Mouse (Mus musculus) spleen, adult 12 weeks (tissue): ENCODE results near the gene Xrcc5.
A peak's percentile ranks its signal among the peaks of the same experiment; 100 is the strongest.

Source experiments
- DNase-seq: peaks from one replicate; pipeline ENCODE4 v3.0.0; 2022; ENCODE audit warnings: low spot score

Gene Xrcc5

DNA sequence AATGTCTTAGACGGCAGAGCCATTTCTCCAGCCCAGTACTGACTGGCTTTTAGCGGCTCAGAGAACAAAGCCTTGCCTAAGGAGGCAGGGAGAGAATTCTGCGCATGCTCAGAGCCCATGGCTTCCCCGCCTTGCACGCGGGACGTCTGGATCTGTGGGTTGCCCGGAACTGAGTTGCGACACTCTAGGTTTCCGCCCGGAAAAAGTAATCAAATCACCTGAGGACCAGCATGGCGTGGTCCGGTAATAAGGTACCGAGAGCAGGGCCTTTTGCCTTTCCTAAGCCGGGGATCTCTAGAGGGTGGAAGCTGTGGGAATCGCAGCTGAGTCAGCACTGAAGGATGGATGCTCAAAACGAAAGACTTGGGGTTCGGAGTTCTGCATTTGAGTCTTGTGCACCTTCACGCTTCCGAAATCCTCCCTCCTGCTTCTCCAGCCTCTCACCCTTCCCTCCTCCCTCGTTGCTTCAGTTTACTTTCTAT lies at the start of gene Xrcc5:
Xrcc5 (plus strand) TSS at position 105 of the 482 bp plus-strand sequence.
- peak; percentile 75 for DNase-seq

GRCm38 (mm10) chr1:72263099-72263498 lies 44.1 kb upstream of the Xrcc5 start:
- DNase-seq: no peak

DNA sequence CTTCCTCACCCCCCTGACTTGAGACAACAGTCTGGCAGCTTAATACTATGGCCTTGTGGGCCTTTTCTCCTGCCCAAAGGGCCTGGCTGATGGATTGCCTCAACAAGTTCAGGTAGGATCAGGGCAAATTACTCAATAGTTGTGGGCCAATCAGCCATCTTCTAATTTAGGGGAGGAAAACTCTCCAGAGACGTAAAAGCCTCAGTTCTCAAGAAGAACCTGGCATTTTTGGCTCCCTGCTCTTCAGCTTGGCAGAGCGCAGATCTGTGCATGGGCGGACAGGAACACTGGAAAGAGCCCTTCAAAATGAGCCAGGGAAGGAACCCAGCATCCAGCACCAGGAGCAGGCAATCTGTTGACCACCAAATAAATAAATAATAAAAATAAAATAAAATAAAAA lies 29.1 kb upstream of the Xrcc5 start:
- DNase-seq: no peak

GRCm38 (mm10) chr1:72282604-72283003 lies 24.6 kb upstream of the Xrcc5 start:
- DNase-seq: no peak

- peak; percentile 87 for DNase-seq
Measured at GRCm38 (mm10) chr1:72283992-72284485, 23.2 kb upstream of the Xrcc5 start, which contains the start of the genes Pecr and Tmem169. Gene Pecr (minus strand): TSS chr1:72284314. Gene Tmem169 (plus strand): TSS chr1:72284369.

- no peak for DNase-seq
Measured at GRCm38 (mm10) chr1:72284539-72284938, 22.7 kb upstream of the Xrcc5 start.

GRCm38 (mm10) chr1:72286904-72287303 lies 20.3 kb upstream of the Xrcc5 start:
- DNase-seq: no peak

DNA sequence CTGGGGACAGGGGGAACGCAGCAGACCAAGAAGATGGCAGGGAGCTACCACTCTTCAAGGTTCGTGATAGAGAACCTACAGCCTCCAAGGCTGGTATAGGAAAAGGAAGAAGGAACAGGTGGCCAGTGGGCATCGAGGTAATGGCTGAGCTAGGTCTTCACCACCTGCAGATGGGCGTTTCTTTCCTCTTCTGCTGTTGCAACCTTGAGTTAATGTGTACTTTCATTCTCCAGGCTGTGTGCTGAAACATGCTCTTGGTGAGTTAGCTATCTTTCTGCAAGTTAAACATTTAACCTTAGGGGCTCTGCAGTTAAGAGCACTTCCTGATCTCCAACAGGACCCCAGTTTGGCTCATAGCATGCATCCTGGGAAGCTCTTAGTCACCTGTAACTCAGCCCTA lies 19.3 kb upstream of the Xrcc5 start:
- DNase-seq: no peak

GRCm38 (mm10) chr1:72288527-72289150 lies 18.6 kb upstream of the Xrcc5 start:
- no peak for DNase-seq

DNA sequence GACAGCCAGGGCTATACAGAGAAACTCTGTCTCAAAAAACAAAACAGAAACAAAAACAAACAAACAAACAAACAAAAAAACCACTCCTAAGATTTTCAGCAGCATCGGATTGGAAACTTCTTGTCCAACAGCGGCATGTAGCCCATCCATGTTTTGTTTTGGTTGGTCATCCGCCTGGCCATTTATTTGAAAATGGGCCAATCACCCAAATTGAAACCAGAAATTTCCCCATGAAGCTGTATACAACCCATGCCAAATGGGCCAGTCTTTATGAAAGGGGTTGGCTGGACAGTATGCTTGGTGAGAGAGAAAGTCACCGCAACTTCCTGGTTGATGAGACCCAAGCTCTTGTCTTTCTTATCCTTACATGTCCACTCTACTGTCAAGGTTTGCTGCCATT lies 16.3 kb upstream of the Xrcc5 start:
- DNase-seq: no peak

GRCm38 (mm10) chr1:72291421-72291820 lies 15.8 kb upstream of the Xrcc5 start:
- DNase-seq: no peak

- DNase-seq: no peak
Measured at GRCm38 (mm10) chr1:72291925-72292324, 15.3 kb upstream of the Xrcc5 start.

DNA sequence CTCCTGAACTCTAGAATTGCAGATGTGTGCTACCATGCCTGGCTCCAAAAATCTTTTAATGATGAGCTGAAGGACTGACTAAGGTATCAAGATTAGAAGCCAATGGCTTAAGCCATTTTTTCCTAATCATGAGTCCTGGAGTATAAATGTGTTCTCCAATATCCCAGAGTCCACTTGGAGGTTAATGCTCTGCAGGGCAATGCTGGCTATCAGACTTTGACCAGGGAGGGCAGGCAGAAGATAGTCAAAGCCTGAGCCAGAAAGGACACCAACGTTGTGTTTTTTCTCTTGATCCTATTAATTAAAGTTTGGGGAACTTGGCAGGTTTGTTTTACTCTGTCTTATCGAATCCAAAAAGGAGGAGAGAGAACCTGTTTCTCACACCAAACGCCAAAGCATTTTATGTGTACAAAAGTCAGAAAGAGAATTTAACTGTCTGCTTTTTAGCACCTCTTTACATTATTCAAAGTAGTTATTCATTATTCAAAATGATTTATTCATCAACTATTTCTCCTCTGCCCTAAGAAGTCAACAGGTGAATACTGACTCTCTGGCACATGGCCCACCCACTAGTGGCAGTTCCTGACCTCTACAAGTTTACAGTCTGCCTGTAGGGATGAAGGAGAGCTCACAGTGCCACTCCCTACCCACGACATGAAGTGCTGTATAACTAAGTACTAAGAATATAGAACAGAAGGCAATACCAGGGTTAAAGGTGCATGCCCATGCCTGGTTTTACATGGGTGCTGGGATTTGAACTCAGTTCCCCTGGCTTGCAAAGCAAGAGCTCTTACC lies 13.2 kb upstream of the Xrcc5 start:
- no peak for DNase-seq

DNA sequence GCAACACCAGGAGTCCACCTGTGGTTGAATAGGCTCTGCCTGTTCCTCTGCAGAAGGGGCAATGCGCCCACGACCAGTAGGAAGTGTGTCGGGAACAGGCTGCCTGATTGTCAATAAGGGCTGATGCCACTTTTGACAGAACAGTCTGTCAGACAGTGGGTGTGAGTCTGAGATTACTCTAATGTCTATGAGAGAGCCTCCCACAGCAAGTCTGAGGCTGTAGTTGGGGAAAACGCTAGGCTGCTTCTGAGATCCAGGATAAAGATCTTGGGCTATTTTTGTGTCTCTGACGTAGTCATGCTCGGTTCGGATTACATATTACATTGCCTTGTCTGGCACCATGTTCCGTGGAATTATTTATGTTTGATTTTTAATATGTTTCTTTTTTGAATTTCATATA lies 11.5 kb upstream of the Xrcc5 start:
- no peak for DNase-seq

DNA sequence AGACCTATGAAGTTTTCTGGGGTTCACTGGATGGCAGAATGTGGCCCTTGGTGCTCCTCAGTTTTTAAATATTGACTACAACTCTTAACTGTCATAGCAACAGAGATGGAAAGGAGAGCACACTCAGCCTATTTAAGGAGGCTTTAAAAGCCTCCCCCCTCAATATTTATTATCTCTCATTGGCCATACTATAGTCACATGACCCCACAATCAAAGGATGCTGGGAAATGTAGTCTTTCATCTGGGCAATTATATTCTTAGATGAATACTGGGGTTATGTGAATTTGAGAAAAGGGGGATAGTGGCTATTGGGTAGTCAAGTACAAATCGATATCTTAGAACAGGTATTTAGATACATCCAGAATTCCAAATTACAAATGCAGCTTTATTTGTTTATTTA lies 5.4 kb upstream of the Xrcc5 start:
- DNase-seq: no peak

DNA sequence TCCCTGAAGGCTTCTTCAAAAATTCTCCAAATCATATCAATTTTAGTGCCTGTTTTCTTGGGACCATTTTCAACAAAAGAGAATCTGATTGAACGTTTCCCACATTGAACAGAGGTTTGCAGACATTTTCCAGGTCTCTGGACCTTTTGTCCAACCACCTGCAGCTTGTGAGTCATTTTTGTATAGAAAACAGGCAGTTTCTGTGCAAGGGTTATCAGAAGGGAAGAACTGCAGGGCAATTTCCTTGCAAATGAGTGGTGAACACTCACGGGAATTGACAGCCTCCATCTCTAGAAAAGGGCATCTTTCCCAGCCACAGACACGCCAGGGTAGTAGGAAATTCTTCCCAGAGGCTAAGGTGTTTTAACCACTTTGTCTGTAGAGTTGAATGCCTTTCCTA lies 980 bp upstream of the Xrcc5 start:
- no peak for DNase-seq

DNA sequence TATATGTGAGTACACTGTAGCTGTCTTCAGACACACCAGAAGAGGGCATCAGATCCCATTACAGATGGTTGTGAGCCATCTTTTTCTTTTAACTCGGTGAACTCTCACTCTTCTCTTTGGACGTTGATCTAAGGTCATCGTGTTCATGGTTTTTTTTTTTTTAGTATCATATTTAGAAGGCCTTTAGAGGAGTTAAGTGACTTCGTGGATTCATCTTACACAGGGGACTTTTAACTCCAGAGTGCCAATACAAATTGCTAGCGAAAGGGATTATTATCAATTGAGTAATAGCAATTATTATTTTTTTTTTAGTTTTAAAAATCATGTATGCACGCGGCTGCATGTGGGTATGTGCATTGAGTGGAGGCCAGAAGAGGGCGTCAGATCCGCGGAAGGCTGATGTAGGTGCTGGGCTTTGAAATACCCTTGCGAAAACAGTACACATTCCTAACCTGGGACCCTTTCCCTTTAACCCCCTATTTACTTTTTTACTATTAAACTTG lies 491 bp upstream of the Xrcc5 start:
- no peak for DNase-seq

DNA sequence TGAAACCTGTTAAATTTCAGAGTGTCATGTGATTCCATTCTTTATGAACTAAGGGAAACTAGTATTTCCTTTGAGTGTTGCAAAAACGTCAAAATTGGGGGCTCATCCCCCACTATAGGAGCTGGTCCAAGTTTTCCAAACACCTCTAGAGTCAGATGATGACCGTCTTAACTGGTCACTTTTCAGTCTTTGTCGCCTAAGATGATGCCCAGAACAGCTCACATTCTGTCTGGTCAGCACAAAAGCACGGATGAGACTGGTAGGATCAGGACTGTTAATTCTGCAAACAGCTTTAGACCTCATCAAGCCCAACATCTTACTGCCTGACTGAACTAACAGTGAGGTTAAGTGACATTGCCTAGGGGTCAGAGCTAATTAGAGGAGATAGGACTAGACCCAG lies 1.7 kb downstream of the Xrcc5 start:
- DNase-seq: no peak

- no peak for DNase-seq
Measured at GRCm38 (mm10) chr1:72309744-72310424, 2.7 kb downstream of the Xrcc5 start.

DNA sequence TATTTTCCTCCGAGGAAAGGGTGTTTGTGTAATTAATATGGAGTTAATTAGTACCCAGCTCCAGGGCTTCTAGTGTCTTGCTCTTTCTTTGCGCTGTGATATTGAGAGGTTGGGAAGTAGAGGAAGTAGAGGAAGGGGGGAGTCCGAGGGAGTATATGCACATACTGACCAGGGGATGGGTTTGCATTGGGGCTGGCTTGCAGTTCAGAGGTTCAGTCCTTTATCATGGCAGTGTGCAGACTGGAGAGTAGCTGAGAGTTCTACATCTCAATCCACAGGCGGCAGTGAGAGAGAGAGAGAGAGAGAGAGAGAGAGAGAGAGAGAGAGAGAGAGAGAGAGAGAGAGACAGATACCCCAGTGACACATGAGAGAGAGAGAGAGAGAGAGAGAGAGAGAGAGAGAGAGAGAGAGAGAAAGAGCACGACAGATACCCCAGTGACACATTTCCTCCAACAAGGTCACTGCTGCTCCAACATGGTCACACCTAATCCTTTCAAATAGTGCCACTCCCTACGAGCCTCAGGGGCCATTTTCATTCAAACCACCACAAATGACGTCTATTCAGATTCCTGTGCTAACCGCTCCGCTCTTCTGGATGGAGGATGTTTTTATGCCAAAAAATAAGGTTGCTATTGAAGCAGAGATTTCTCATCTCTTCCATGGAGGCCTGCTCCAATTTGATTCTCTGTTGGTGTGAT lies 5.6 kb downstream of the Xrcc5 start:
- no peak for DNase-seq

DNA sequence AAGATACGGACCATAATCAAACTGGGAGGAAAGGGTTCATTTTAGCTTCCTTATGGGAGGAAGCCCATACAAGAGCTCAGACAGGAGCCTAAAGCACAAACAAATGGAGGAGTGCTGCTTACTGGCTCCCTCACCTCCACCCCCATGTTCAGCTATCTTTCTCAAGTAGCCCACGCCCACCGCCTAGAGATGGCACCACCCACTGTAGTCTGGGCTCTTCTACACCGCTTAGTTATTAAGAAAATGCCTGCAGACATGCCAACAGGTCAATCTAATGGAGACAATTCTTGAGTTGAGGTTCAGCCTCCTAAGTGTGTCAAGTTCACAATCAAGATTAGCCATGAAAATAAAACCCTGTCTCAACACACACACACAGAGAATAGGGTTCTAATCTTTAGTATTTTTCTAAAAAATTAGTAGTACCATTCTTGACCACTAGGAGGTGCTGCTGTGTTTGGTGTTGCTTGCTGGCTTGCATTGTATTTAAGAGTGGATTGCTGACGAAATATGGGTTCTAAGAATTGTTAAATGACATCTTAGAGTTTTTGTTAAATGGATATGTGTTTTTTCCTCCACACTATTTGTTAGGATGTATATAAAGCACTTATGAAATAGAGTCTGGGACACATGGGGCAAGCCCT lies 6.3 kb downstream of the Xrcc5 start:
- DNase-seq: no peak
